Mouse (Mus musculus): ENCODE measurements at regions not wholly inside any gene's neighbourhood (a gene's known extent, or its start where the extent isn't known, plus 50 kb on each side); places are given as distances from the start of the nearest gene placed in this dataset.
A peak's percentile ranks its signal among the peaks of the same experiment; 100 is the strongest.

GRCm38 (mm10) chr15:36916998-36917397, 90.6 kb downstream of the Zfp706 start:
- no peak for DNase-seq

- DNase-seq: no peak
These were observed 93.1 kb downstream of the Zfp706 start for GRCm38 (mm10) chr15:36914239-36915100.

- no peak for DNase-seq
These were observed 94.3 kb downstream of the Zfp706 start for GRCm38 (mm10) chr15:36913308-36913707.

- DNase-seq: no peak
These were observed 97.3 kb downstream of the Zfp706 start for GRCm38 (mm10) chr15:36910272-36910671.

DNA sequence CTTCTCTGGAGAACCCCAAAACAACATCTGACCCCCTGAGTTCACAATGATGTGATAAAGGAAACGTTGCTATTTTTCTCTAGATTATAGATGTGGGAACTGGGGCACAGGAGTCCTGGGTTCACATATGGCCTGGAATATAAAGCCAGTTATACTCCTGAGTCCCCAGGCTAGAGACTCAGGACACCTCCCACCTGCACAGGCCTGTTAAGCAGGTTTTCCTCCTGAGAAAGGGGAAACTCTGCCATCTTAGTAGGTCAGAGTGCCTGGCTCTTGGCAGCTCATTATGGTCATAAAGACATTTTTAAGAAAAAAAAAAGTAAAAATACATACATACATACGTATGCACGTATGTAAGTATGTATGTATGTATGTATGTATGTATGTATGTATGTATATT, 98.1 kb downstream of the Zfp706 start:
- DNase-seq: no peak

- no peak for DNase-seq
These were observed 100.8 kb downstream of the Zfp706 start for GRCm38 (mm10) chr15:36906789-36907188.

- DNase-seq: no peak
These were observed 101.5 kb downstream of the Zfp706 start for GRCm38 (mm10) chr15:36906052-36906451.

- DNase-seq: no peak
These were observed 103.7 kb downstream of the Zfp706 start for GRCm38 (mm10) chr15:36903922-36904321.

DNA sequence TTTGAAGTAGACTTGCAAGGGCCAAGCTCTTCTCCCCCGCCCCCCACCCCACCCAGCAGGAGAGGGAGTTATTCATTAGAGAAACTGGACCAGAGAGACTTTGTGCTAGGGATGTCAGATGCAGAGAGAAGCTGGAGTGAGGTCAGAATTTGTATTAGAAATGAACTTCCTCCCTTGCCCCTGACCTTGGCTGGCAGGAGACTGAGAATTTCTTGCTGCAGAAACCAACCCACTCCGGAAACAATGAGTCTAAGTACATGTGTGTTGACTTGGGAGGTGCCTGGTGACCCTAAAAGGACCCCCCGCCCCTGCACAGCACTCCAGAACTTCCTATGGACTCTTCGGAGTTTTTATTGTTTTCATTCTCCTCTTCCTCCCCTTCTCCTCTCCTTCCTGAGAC, 104.3 kb downstream of the Zfp706 start:
- no peak for DNase-seq

GRCm38 (mm10) chr15:36901830-36902285, 105.7 kb downstream of the Zfp706 start:
- DNase-seq: peak; percentile 74 to 79

- DNase-seq: no peak
These were observed 106.2 kb downstream of the Zfp706 start for GRCm38 (mm10) chr15:36901350-36901749.

GRCm38 (mm10) chr15:36900940-36901339, 106.6 kb downstream of the Zfp706 start:
- no peak for DNase-seq

DNA sequence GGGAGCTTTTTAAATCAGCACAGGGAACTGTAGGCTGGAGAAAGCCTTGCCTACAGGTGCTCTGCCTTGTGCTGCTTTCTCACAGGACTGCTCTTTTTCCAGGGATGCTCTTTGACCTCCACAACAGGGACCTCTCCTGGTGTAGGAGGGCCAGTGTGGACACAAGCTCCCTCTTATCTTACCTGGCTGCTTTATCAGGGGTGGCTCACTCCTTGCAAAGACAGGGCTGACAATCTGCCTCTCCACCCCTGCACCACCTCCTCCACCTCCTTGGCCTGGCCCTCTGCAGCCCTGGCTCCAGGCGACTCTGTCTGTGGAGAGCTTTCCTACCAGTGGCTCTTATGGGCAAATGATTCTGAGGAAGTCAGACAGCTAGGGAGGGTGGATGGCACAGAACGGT, 107.7 kb downstream of the Zfp706 start:
- DNase-seq: no peak

GRCm38 (mm10) chr15:36898857-36899523, 108.6 kb downstream of the Zfp706 start:
- no peak for DNase-seq

GRCm38 (mm10) chr15:36898326-36898725, 109.2 kb downstream of the Zfp706 start:
- no peak for DNase-seq

GRCm38 (mm10) chr15:36896265-36896664, 111.3 kb downstream of the Zfp706 start:
- no peak for DNase-seq

GRCm38 (mm10) chr15:36895031-36895430, 112.5 kb downstream of the Zfp706 start:
- DNase-seq: no peak

DNA sequence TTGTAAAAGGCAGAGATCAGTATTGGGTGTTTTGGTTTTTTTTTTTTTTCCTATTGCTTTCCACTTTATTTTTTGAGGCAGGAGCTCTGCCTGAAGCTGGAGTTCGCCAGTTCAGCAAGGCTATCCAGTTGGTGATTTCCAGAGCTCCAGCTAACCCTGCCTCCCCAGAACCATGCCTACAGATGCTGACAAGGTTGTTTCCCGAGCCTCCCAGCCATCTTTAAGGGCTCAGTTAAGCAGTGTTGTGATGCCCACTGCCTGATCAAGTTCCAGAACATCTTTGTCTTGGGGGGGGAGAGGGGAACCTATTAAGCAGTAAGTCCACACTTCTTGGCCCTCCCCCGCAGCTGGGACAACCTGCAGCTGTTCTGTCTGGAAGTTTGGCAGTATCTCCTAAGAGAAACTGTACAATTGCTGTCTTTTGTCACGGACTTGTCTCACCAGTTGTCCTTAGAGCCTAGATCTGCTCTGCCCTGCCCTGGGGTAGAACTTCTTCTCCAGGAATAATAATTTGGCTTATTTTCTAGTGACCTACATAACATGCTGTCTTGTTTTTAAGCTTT, 114.1 kb downstream of the Zfp706 start:
- DNase-seq: no peak

GRCm38 (mm10) chr15:36892576-36893205, 114.9 kb downstream of the Zfp706 start:
- peak; percentile 50 to 59 for DNase-seq

GRCm38 (mm10) chr15:36891851-36892250, 115.7 kb downstream of the Zfp706 start:
- DNase-seq: no peak

GRCm38 (mm10) chr15:36891296-36891695, 116.3 kb downstream of the Zfp706 start:
- no peak for DNase-seq

DNA sequence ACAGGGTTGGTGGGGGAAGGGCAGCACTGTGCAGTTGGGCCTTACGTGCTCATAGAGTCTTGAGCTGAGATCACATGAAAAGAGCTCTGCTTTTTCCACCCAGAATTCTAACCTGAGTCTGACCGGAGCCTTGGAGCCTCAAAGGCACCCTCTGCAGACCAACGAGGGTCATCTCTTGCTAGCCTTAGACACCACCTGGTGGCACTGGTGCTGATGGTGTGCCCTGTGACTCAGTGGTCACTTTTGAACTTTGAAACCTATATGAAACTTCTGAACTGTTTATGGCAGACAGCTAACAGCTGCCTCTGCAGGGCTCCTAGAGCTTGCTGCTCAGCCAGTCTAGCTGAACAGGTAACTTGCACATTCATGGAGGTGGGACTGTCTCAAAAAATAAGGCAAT, 118.5 kb downstream of the Zfp706 start:
- no peak for DNase-seq

GRCm38 (mm10) chr15:36888351-36889069, 119.1 kb downstream of the Zfp706 start:
- no peak for DNase-seq
